Mouse (Mus musculus) ovary, postnatal 10 days (tissue): ENCODE data around the gene 4930562C15Rik.

Experiments
- DNase-seq: peaks from one replicate; pipeline ENCODE4 v3.0.0; 2022; ENCODE audit warnings: low spot score

Gene 4930562C15Rik

GRCm38 (mm10) chr16:4892171-4892570, 57.0 kb downstream of the 4930562C15Rik start:
- DNase-seq = no peak

DNA sequence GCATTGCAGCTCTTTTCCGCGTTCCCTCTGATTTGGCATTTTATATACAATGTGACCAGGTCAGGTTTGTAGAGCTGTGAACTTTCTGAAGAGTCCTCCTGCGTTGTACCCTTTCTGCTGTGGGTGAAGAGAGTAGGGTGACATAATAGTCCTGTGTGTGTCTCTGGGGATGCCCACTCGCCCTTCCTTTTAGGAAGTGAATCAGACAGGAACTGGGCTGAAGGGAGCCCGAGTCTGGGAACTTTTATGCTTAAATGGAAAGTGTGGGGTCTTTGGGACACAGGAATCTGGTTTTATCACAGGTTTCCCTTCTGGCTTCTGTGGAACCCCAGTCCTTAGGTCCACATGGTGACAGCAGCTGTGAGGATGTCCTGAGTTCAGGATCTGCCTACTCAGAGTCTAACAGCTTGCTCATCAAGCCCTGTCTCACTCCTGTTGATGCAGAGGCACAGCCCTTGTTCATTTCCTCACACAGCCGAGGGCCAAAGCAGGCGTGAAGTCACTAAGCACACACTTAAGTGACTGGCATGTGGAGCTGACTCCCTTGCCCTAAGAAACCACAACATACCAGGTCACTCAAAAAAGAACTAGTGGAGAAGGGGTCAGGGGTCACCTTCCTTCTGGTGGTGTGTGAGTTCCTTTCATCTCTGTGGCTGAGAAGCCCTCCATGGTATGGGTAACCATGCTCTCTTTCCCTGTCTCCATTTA, 59.1 kb downstream of the 4930562C15Rik start:
- no peak for DNase-seq

GRCm38 (mm10) chr16:4896249-4897027, 61.2 kb downstream of the 4930562C15Rik start:
- no peak for DNase-seq

DNA sequence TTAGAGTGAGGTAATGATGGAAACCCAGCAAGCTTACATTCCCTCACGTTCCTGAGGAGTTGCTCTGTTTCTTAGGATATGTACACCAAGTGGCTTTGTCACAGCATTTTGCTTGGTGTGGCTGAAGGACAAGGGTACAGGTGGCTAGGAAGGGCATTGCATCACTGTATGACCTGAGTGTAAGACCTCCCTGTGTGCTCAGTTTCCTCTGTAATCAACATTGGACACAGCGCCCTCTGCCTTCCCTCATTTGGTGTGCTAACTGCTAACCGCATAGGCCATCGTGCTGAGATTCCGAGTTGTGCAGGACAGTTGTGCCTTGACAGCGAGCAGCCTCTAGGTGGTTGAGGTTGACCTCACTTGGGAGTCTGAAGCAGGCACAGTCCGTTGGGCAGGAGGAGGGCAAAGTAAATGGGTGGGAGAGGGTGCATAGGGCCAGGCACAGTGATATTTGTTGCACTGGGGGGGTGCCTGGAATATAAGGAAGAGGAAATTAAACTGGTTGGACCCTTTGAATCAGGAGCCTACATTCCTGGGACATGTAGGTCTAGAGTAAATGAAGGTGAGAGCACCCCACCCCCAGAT, 62.0 kb downstream of the 4930562C15Rik start:
- no peak for DNase-seq

- DNase-seq = no peak
Measured at GRCm38 (mm10) chr16:4898881-4899280, 63.7 kb downstream of the 4930562C15Rik start.

- no peak for DNase-seq
Measured at GRCm38 (mm10) chr16:4899711-4900110, 64.5 kb downstream of the 4930562C15Rik start.

DNA sequence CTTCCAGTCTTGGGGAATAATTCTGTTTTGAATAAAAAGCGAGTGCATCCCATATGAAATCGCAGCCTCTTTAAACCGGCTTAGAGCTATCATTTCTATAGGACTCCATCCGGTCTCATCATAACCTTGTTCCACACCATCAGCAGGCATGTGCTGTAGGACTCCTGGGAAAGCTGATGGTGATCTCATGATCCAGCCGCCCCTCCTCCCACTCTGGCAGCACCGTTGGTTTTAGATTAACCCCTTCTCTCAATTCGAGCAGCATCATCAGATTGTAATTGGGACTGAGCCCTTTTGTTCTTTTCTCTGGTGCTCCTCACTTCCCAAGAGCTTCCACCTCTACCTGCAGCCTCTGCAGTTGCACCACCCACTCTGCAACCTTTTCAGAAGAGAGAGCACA, 66.0 kb downstream of the 4930562C15Rik start:
- no peak for DNase-seq

DNA sequence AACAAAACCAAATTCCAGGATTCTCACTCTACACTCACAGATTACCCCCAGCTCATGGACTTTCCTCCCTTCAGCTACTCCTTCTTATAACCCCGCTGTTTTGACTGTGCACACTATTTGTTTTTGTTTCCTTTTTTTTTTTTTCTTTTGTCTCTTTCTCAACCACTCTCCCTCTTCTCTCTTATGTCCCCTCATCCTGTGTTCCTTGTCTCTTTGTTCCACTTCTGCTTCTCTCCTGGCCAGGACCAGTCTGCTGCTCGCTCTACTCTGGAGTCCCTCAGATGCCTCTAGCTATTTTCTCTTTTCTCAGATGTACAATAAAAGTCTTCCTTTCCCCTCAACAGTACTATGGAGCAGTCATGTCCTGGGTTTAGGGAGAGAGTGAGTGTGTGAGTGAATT, 67.2 kb downstream of the 4930562C15Rik start:
- DNase-seq = no peak

DNA sequence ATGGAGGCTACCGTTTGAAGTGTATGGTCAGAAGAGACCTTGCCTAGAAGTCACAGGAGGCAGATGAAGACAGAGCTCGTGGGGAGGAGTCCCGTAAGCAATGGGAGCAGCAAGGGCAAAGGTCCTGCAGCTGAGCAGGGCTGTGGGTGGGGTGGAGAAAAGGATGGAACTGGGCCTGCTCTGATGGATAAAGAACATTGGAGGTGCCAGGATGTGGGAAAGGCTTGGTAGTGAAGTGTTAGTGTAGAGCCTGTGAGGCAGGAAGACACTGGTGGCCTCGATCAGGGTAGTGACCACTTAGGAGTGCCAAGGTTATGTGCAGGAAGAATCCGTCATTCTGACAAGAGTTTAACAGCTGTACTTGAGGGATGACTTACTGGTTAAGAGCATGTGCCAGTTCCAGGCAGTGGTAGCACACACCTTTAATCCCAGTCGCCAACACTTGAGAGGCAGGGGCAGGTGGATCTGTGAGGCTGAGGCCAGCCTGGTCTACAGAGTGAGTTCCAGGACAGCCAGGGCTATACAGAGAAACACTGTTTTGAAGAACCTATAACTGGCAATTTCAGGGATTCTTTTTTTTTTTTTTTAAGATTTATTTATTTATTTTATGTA, 68.4 kb downstream of the 4930562C15Rik start:
- DNase-seq = no peak

GRCm38 (mm10) chr16:4904878-4905277, 69.7 kb downstream of the 4930562C15Rik start:
- no peak for DNase-seq

- no peak for DNase-seq
Measured at GRCm38 (mm10) chr16:4905591-4905990, 70.4 kb downstream of the 4930562C15Rik start.

DNA sequence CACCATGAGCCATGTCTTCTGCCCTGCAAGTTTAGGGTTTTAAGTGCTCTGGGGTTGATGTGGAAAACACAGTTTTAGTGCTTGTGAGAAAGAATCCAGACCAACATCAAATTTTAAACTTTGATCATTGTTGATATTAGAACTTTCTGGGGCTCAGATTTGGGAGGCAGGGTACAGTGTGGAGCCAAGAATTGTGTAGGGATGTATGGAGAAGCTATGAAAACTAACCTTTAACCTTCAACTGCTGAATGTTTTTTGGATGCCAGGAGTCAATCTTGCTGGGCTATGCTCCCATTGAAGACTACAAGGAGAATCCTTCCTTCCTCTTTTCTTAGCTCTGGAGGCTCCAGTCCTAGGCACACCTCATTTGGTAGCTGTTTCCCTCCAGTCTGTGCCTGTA, 71.3 kb downstream of the 4930562C15Rik start:
- DNase-seq = no peak

DNA sequence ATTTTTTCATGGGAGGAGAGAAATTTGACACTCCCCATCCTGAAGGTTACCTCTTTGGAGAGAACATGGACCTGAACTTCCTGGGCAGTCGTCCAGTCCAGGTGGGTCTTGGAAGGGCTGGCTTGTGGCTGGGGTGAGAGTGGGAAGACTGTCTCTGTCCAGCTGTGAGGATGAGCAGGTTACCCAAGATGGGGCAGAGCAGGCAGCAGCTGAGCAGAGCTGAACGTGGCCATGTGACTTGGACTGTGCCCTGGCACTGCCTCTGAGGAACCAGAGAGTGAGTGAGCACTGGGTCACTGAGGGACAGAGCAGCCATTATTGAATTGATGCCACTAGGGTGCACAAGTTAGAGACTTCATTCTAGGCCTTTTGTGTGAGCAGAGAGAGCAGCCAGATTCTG, 72.2 kb downstream of the 4930562C15Rik start:
- no peak for DNase-seq

DNA sequence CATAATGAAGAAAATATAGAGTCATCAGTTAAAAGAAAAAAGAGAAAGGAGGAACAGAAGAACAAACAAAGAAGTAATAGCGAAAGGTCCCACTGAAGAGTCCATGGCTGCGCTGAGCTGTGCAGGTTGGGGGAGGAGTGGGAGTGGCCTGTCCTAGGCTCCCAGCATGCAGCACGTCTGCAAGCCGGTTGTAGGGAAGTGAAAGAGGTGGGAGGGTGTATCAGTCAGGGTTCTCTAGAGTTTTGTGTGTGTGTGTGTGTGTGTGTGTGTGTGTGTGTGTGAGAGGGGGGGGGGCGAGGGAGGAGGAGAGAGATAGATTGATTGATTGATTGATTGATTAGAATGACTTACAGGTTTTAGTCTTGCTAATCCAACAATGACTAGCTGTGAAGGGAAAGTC, 72.8 kb downstream of the 4930562C15Rik start:
- DNase-seq = no peak

GRCm38 (mm10) chr16:4909745-4910144, 74.5 kb downstream of the 4930562C15Rik start:
- no peak for DNase-seq

DNA sequence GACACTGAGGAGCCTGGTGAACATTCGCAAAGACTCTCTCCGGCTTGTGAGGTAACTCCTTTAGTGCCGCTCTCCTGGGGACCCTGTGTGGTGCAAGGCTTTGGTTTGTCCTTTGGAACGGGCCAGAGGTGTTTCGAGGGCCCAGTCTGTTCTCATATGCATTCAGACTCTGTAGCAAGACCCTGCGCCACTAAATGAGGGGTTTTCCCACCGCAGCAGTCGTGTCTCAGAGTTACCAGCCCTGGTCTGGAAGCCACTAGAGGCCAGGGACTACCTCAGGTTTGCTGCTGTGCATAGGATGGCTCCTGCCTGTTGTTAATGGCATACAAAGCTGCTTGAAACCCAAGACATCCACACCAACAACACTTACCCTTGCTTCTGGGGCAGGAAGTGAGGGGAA, 75.5 kb downstream of the 4930562C15Rik start:
- no peak for DNase-seq

- no peak for DNase-seq
Measured at GRCm38 (mm10) chr16:4912074-4912648, 76.9 kb downstream of the 4930562C15Rik start.

DNA sequence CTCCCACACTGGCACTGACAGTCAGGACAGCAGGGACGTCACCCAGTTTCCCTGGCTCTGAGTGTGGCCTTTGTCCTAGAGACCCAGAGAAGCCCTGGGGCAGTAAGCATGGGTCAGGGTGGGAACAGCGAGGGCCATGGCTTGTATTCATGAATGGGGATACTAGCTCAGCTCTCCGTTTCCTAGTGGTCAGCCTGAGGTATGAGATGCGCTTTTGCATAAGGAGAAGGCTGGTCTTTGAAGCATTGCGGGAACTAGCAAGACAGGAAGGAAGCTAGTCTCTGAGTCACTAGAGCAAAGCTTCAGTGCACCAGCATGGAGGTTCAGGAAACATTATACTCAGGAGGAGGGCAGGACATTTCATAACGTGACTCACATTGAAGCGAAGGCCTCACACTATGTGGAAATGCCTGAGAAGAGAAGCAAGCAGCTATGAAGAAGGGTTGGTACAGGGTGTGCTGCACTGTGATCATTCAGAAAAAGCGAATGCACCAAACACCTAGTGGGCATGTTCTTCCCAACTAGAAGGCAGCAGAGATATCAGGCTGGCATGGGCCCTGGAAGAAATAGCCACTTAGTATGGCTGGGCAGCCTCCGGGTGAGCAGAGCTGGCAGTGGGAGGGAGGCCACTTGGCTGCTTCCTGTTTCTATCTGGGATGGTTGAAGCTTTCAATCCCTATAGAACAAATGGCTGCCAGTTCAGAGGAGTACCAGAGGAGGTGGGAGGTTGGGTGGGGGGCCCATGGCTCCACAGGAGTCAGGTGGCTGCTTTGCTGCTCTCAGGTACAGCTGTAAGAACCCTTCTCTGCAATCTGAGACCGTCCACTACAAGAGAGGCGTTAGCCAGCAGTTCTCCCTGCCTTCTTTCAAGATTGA, 77.9 kb downstream of the 4930562C15Rik start:
- no peak for DNase-seq

DNA sequence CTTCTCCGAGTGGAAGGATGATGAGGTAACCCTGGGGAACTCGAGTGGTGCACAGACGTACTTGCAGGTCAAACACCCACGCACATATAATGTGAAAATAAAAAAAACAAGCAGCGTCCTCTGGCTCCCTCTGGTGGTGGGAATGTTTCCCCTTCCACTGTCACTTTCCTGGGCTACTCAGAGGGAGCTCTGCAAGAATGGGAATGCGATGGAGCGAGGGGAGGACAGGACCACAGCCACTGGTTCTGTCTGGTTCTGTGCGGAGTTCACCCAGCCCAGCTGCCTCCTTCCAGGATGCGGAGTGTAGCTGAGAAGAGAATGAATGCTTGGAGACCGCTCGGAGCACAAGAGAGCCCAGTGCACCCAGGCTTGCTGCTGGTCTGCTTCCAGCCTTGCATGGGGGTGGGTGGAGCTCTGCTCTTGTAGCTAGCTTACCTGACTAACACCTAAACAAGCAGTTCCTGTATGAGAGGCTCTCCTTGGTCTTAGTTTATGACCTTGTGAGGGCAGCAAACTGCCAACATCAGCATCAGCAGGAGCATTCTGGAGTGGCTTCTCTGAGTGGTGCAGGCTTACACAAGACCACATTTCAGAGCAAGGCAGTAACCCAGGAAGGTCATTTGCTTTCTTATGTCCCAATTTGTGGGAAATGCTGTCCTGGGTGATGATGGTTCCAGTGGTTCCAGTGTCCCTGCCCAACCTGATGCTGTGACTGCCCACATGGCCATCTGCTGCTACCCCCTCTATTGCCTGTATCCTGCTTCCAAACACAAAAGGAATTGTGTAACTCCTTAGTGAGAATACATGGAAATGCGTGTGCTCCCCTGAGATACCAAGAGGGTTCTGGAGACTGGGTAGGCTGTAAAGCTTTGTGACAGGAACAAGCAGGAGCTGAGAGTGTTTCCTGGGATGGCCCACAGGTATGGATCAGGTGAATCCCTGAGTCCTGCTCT, 78.8 kb downstream of the 4930562C15Rik start:
- DNase-seq = peak; percentile 90

- DNase-seq = no peak
Measured at GRCm38 (mm10) chr16:4915931-4916330, 80.7 kb downstream of the 4930562C15Rik start.
